In the genomic region with DNA sequence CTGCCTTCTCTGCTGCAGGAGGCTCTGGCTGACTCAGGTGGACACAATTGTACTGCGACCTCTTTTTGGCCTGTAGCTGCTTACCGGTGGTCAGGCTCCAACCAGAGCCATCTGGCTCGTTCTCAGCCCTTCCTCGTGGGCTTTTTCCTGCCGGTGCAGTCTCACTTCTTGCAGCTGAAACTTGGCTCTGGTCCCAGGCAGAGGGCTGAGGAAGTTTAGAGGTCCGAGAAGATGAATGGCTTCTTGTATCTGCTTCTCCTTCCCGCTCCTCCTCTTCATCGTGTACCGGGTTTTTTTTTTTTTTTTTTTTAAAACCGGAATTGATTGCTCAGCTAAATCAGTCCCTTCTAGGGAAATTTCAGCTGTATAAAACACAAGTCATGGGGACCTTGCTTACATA, we compare ENCODE assay signal across 8 mouse cellular contexts. TPM values are rescaled to one million over a fixed set of nuclear protein-coding genes. Genes with fewer than 3 reads are reported as not detected.
A peak's percentile ranks its signal among the peaks of the same experiment; 100 is the strongest.
DNase-seq lines count a peak whose midpoint lies in the region; ATAC-seq and TF ChIP-seq lines count a peak whose summit lies in the region.

No protein-coding gene starts in this region.

- H3K27me3 ChIP-seq in heart, embryonic 13.5 days (replicated peaks), result 0 out of 2 replicates have a peak, but pooled peaks cover 5% of the 10 kb centered on the region
- no peaks in the 10 kb centered on the region for H3K27me3 ChIP-seq in midbrain, embryonic 11.5 days (ENCODE audit: control insufficient read depth, insufficient read depth, low read length)

- no peak overlapping the region for H3K4me3 ChIP-seq in heart, embryonic 13.5 days
- H3K4me3 ChIP-seq in midbrain, embryonic 11.5 days (ENCODE audit: low read depth, low read length), result no peak overlapping the region

- 0 out of 2 replicates have a peak overlapping the region, but pooled peaks have one; percentile 28 for H3K9ac ChIP-seq in heart, embryonic 13.5 days
- no peak overlapping the region for H3K9ac ChIP-seq in midbrain, embryonic 11.5 days (ENCODE audit: low read length)

- peak overlapping the region; percentile 72 for H3K27ac ChIP-seq in heart, embryonic 13.5 days (replicated peaks)
- no peak overlapping the region for H3K27ac ChIP-seq in midbrain, embryonic 11.5 days (ENCODE audit: low read depth, low read length)

- H3K4me1 ChIP-seq in heart, embryonic 13.5 days, result peaks cover 39% of the 10 kb centered on the region
- H3K4me1 ChIP-seq in midbrain, embryonic 11.5 days (ENCODE audit: control insufficient read depth, insufficient read depth, low read length), result no peaks in the 10 kb centered on the region

- TF ChIP-seq POLR2A in brain, embryonic 14.5 days (IDR thresholded peaks at IDR 0.05; ENCODE audit: borderline replicate concordance, extremely low read depth, insufficient read depth, insufficient read length, poor library complexity, severe bottlenecking), result no peak

- H3K9me3 ChIP-seq in heart, embryonic 13.5 days, result no peaks in the 10 kb centered on the region
- no peaks in the 10 kb centered on the region for H3K9me3 ChIP-seq in midbrain, embryonic 11.5 days (ENCODE audit: control insufficient read depth, low read length)

- peaks cover 34% of the 10 kb centered on the region for H3K36me3 ChIP-seq in heart, embryonic 13.5 days
- H3K36me3 ChIP-seq in midbrain, embryonic 11.5 days (ENCODE audit: control insufficient read depth, insufficient read depth, low read length), result peaks cover 21% of the 10 kb centered on the region

- no peak for ATAC-seq in heart, embryonic 13.5 days (ENCODE audit: extremely low read depth, insufficient number of reproducible peaks, low FRiP score, low TSS enrichment)
- no peak for ATAC-seq in megakaryocyte-erythroid progenitor cell, adult 5-6 weeks (replicated peaks; ENCODE audit: low FRiP score, low TSS enrichment, poor library complexity, severe bottlenecking)
- no peak for ATAC-seq in midbrain, embryonic 11.5 days (ENCODE audit: low FRiP score)

- DNase-seq in spleen, postnatal 36 days (ENCODE audit: low spot score in 2 of 2), result peak; percentile 58 to 63
- no peak for DNase-seq in spleen, postnatal 4 days (ENCODE audit: low spot score in 2 of 2)
- peak; percentile 84 for DNase-seq in brain, embryonic 14.5 days (ENCODE audit: low read depth)
- peak; percentile 94 for DNase-seq in kidney, postnatal 10 days
- DNase-seq in lung, postnatal 25 days (ENCODE audit: low spot score), result peak; percentile 74
- no peak for DNase-seq in midbrain, embryonic 11.5 days (ENCODE audit: low spot score, missing footprints)

- peak overlapping the region; percentile 8 for H3K4me2 ChIP-seq in heart, embryonic 13.5 days
- H3K4me2 ChIP-seq in midbrain, embryonic 11.5 days, result no peak overlapping the region

- 31% methylated on average over 10 of the region's 10 CpGs for WGBS in heart, embryonic 13.5 days
- 87% methylated on average over 10 of the region's 10 CpGs for WGBS in midbrain, embryonic 11.5 days

- TF ChIP-seq CTCF in brain, embryonic 14.5 days (IDR thresholded peaks at IDR 0.05; ENCODE audit: borderline replicate concordance, extremely low read depth, insufficient read depth, insufficient read length), result no peak

RNA-seq across cellular contexts. Expression of gene Mlxip, which starts 18.0 kb away (rescaled TPM):
- polyA plus RNA-seq in brain, embryonic 14.5 days (2012; rRNA removed), result 37.5 TPM in 2 replicates
- polyA plus RNA-seq in heart, embryonic 13.5 days (2015; fragmentation: Nextera tagmentation; extraction: Ambion mirVana), result 10.9 and 11.7 TPM in 2 replicates
- total RNA-seq in megakaryocyte-erythroid progenitor cell, adult 5-6 weeks (2014; fragmentation: Nextera tagmentation), result 25.0 and 30.1 TPM in 2 replicates
- 5.1 and 7.9 TPM in 2 replicates for total RNA-seq in megakaryocyte-erythroid progenitor cell, adult 5-6 weeks (2017)
- 15.5 and 18.3 TPM in 2 replicates for polyA plus RNA-seq in midbrain, embryonic 11.5 days (2014; fragmentation: Nextera tagmentation; extraction: Ambion mirVana)

RNA-seq across cellular contexts. Expression of gene Bcl7a, which starts 32.9 kb away (rescaled TPM):
- 46.4 and 53.2 TPM in 2 replicates for polyA plus RNA-seq in brain, embryonic 14.5 days (2012; rRNA removed)
- 13.5 and 14.5 TPM in 2 replicates for polyA plus RNA-seq in heart, embryonic 13.5 days (2015; fragmentation: Nextera tagmentation; extraction: Ambion mirVana)
- total RNA-seq in megakaryocyte-erythroid progenitor cell, adult 5-6 weeks (2014; fragmentation: Nextera tagmentation), result 34.6 and 46.7 TPM in 2 replicates
- 18.7 and 26.4 TPM in 2 replicates for total RNA-seq in megakaryocyte-erythroid progenitor cell, adult 5-6 weeks (2017)
- polyA plus RNA-seq in midbrain, embryonic 11.5 days (2014; fragmentation: Nextera tagmentation; extraction: Ambion mirVana), result 45.3 and 48.4 TPM in 2 replicates

Comparison
In these comparisons a context has a peak if more than half of its experiments do, and no peak if none do; other contexts are left out.
1. DNase-seq: peak in spleen, postnatal 36 days (2 of 2), brain, embryonic 14.5 days (single experiment), kidney, postnatal 10 days (single experiment) and lung, postnatal 25 days (single experiment); none in spleen, postnatal 4 days (0 of 2) and midbrain, embryonic 11.5 days (single experiment).